Mouse (Mus musculus) embryonic facial prominence, embryonic 14.5 days (tissue): ENCODE measurements around the gene Hsdl1. TPM values are rescaled to one million over a fixed set of nuclear protein-coding genes. Genes with fewer than 3 reads are reported as not detected.

Experiments
- ATAC-seq: fragments of 200-750 bp; cut with Nextera tagmentation; 2 replicates; pipeline ENCODE4 v1.8.0; 2017; ENCODE audit warnings: low read depth, moderate number of reproducible peaks, moderate TSS enrichment
- DNase-seq: peaks from one replicate; pipeline ENCODE4 v3.0.0-alpha.2; 2015; ENCODE audit warnings: low spot score
- H3K27ac ChIP-seq: fragments of 300-500 bp; sonication (generic); replicated peaks from 2 replicates; pipeline ENCODE4 v1.5.1; 2014; ENCODE audit warnings: low read depth, mild to moderate bottlenecking, low read length, moderate library complexity
- H3K27me3 ChIP-seq: fragments of 300-500 bp; sonication (generic); replicated peaks from 2 replicates; pipeline ENCODE4 v1.6.1; 2014; ENCODE audit warnings: low read length; ENCODE audit not compliant: control insufficient read depth, insufficient read depth
- H3K36me3 ChIP-seq: fragments of 300-500 bp; sonication (generic); 2 replicates; pipeline ENCODE4 v1.6.1; 2014; ENCODE audit warnings: low read length, mixed read lengths; ENCODE audit not compliant: control insufficient read depth, insufficient read depth
- H3K4me1 ChIP-seq: fragments of 300-500 bp; sonication (generic); 2 replicates; pipeline ENCODE4 v1.6.1; 2014; ENCODE audit warnings: antibody characterized with exemption, low read length; ENCODE audit not compliant: control insufficient read depth, insufficient read depth
- H3K4me2 ChIP-seq: fragments of 300-500 bp; sonication (generic); 2 replicates; pipeline ENCODE4 v1.6.1; 2014; ENCODE audit warnings: low read depth, mild to moderate bottlenecking, low read length, moderate library complexity, mixed read lengths
- H3K4me3 ChIP-seq: fragments of 300-500 bp; sonication (generic); 2 replicates; pipeline ENCODE4 v1.5.1; 2014; ENCODE audit warnings: low read depth, mild to moderate bottlenecking, low read length
- H3K9ac ChIP-seq: fragments of 300-500 bp; sonication (generic); 2 replicates; pipeline ENCODE4 v1.6.1; 2014; ENCODE audit warnings: low read depth, mild to moderate bottlenecking, low read length, moderate library complexity, mixed read lengths
- H3K9me3 ChIP-seq: fragments of 300-500 bp; sonication (generic); 2 replicates; pipeline ENCODE4 v1.6.1; 2016; ENCODE audit warnings: low read length; ENCODE audit not compliant: control insufficient read depth
- WGBS: fragments of 180-500 bp; shearing (Covaris S2); extraction: QIAGEN DNeasy Blood & Tissue Kit; methylation state at CpG from one replicate; pipeline ENCODE4 v1.1.7; 2014; 5-methylcytosine and 5-hydroxymethylcytosine counted together
- polyA plus RNA-seq: library from polyadenylated mRNA; unstranded; fragments of >200 nt; fragmentation: Nextera tagmentation; extraction: Ambion mirVana; gene quantifications from 2 replicates; pipeline ENCODE4 v1.2.1, GENCODE M21; 2014

Hsdl1 gene
- polyA plus RNA-seq, 1 experiment from 2014 or later: 34.0 TPM

DNA sequence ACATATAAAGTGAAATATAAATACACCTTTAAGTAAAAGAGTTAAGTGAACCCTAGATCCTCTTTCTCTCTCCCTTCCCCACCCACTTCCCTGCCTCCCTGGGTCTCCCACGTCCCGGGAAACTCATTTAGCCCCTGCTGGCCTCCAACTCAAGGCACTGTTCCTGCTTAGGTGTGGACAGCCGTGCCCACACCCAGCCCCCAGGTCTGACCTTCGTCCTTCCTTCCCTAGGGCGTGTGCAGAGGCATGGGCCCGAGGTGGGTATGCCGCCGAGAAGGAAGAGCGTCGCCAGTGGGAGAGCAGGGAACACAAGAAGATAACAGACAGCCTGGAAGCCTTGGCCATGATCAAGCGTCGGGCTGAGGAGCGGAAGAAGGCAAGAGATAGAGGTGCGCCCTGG lies 15.4 kb upstream of the Hsdl1 start:
- 80% methylated on average over 14 of the region's 14 CpGs for WGBS
- Histone ChIP-seq H3K27me3 (no peaks in the 10 kb centered on the region), H3K4me2 (no peak overlapping the region), H3K36me3 (no peaks in the 10 kb centered on the region), H3K9me3 (no peaks in the 10 kb centered on the region), H3K9ac (no peak overlapping the region), H3K27ac (no peak overlapping the region), H3K4me1 (no peaks in the 10 kb centered on the region), H3K4me3 (no peak overlapping the region)
- DNase-seq: no peak
- ATAC-seq: no peak

DNA sequence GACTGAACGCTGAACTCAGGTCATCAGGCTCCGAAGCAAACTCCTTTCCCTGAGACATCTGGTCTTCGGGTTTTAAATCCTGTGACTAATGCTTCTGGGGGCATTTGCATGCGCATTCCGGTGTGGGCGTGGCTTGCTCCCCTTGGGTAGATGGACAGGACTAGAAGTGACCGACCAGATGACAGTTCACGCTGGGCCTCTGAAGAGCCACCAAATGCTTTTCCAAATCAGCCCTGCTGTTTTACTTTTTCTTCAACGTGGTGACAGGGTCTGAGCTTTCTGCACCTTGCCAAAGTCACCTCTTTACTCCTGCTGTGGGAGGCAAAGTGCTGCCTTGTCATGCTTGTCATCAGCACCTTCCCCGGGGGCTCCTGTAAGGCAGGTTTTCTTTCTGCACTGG lies 13.9 kb upstream of the Hsdl1 start:
- Histone ChIP-seq H3K9ac (no peak overlapping the region), H3K27ac (no peak overlapping the region), H3K4me3 (no peak overlapping the region), H3K9me3 (no peaks in the 10 kb centered on the region), H3K36me3 (no peaks in the 10 kb centered on the region), H3K4me2 (no peak overlapping the region), H3K27me3 (no peaks in the 10 kb centered on the region), H3K4me1 (no peaks in the 10 kb centered on the region)
- 11% methylated on average over 10 of the region's 10 CpGs for WGBS
- no peak for DNase-seq
- ATAC-seq: no peak

GRCm38 (mm10) chr8:119588321-119588720 lies 13.3 kb upstream of the Hsdl1 start:
- H3K27me3 ChIP-seq: no peaks in the 10 kb centered on the region
- H3K9ac ChIP-seq: no peak overlapping the region
- DNase-seq: no peak
- ATAC-seq: no peak
- H3K9me3 ChIP-seq: no peaks in the 10 kb centered on the region
- WGBS: 56% methylated on average over 4 of the region's 4 CpGs
- no peak overlapping the region for H3K27ac ChIP-seq
- no peak overlapping the region for H3K4me2 ChIP-seq
- no peaks in the 10 kb centered on the region for H3K4me1 ChIP-seq
- H3K36me3 ChIP-seq: no peaks in the 10 kb centered on the region
- H3K4me3 ChIP-seq: no peak overlapping the region

DNA sequence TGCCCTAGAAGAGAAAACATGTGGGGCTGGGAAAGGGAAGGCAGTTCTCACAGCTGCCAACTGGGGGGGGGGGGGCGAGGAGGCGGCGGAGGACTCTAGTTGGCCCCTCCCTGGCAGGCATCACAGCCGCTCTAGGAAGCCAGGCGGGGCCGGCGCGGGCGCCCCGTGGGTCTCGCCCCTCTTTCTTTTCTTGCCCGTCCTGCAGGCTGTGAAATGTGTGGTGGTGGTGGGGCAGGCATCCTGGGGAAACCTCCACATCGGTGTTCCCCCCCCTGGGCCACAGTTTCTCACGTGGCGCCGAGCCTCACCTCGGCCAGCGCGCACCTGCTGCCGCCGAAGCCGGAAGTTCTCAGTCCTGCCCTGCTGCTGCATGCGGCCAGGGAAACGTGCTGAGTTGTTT lies 10.9 kb upstream of the Hsdl1 start:
- 14% methylated on average over 20 of the region's 24 CpGs for WGBS

DNA sequence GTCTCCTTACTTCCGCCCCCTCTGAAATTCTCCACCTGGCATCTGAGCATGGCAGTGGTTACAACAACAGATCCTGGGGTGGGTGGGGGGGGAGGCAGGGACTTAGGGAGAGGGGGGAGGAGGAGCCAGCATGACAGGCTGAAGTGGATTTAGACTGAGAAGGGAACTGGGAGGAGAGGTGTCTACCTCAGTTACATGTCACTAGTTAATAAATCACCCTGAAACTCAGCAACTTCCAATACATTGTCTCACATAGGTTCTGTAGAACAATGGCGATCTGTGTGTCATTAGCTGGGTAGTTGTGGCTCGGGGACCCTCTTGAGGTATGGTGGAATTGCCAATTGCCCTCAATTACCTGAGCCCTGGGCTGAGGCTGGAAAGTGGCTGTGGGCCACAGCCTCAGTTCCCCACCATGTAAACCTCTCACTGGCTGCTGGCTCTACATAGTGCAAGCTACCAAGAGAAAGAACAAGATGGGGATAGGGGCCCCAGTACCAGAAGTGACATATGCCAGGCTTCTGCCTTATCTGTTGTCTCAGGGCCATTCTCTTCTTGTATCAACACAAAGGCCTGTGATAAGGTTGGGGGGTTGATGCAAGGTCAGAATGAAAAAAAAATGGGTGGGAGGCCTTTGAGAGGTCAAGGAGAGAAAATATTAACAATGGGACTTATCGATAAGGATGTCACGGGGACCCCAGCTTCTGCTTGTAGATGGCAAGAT lies 5.6 kb upstream of the Hsdl1 start:
- ATAC-seq (no peak), DNase-seq (no peak)
- H3K9me3 ChIP-seq: no peaks in the 10 kb centered on the region
- 83% methylated on average over 5 of the region's 5 CpGs for WGBS
- H3K4me1 ChIP-seq: no peaks in the 10 kb centered on the region
- no peak overlapping the region for H3K27ac ChIP-seq
- no peaks in the 10 kb centered on the region for H3K36me3 ChIP-seq
- H3K4me3 ChIP-seq: no peak overlapping the region
- H3K4me2 ChIP-seq: no peak overlapping the region
- peaks cover 9% of the 10 kb centered on the region for H3K27me3 ChIP-seq
- H3K9ac ChIP-seq: no peak overlapping the region

More for the DNA sequence above, 10.9 kb upstream of the Hsdl1 start:
- Histone ChIP-seq H3K4me3 (peak overlapping the region; percentile 31), H3K9ac (peak overlapping the region; percentile 32; the same call in 1 of the 2 replicates), H3K4me1 (no peaks in the 10 kb centered on the region), H3K27ac (no peak overlapping the region), H3K9me3 (no peaks in the 10 kb centered on the region), H3K36me3 (no peaks in the 10 kb centered on the region), H3K4me2 (peak overlapping the region; percentile 55), H3K27me3 (no peaks in the 10 kb centered on the region)
- peak; percentile 59 for DNase-seq
- peak; percentile 55 for ATAC-seq

- H3K9ac ChIP-seq: no peak overlapping the region
- H3K4me1 ChIP-seq: peaks cover 2% of the 10 kb centered on the region
- H3K27me3 ChIP-seq: peaks cover 9% of the 10 kb centered on the region
- no peak overlapping the region for H3K4me3 ChIP-seq
- H3K27ac ChIP-seq: no peak overlapping the region
- H3K36me3 ChIP-seq: no peaks in the 10 kb centered on the region
- no peaks in the 10 kb centered on the region for H3K9me3 ChIP-seq
- H3K4me2 ChIP-seq: no peak overlapping the region
- no peak for DNase-seq
- ATAC-seq: no peak
- WGBS: 38% methylated on average over 13 of the region's 13 CpGs
Measured at GRCm38 (mm10) chr8:119579096-119579495, 4.1 kb upstream of the Hsdl1 start.

GRCm38 (mm10) chr8:119575366-119575726 lies 363 bp upstream of the Hsdl1 start:
- WGBS: 4% methylated on average over 16 of the region's 16 CpGs
- Histone ChIP-seq H3K4me1 (peaks cover 5% of the 10 kb centered on the region), H3K9me3 (no peaks in the 10 kb centered on the region), H3K27ac (no peak overlapping the region), H3K4me3 (peak overlapping the region; percentile 79), H3K36me3 (no peaks in the 10 kb centered on the region), H3K4me2 (peak overlapping the region; percentile 96), H3K9ac (peak overlapping the region; percentile 71), H3K27me3 (peaks cover 9% of the 10 kb centered on the region)
- DNase-seq (no peak), ATAC-seq (no peak; the same call in 1 of the 2 replicates)

- DNase-seq (no peak), ATAC-seq (no peak)
- no peak overlapping the region for H3K4me2 ChIP-seq
- no peak overlapping the region for H3K9ac ChIP-seq
- no peaks in the 10 kb centered on the region for H3K9me3 ChIP-seq
- H3K4me1 ChIP-seq: peaks cover 5% of the 10 kb centered on the region
- no peak overlapping the region for H3K4me3 ChIP-seq
- peaks cover 9% of the 10 kb centered on the region for H3K27me3 ChIP-seq
- no peaks in the 10 kb centered on the region for H3K36me3 ChIP-seq
- 90% methylated on average over 2 of the region's 4 CpGs for WGBS
- H3K27ac ChIP-seq: no peak overlapping the region
Measured at GRCm38 (mm10) chr8:119572411-119572810, 2.6 kb downstream of the Hsdl1 start.

- Histone ChIP-seq H3K9ac (no peak overlapping the region), H3K27ac (no peak overlapping the region), H3K4me1 (peaks cover 5% of the 10 kb centered on the region), H3K9me3 (no peaks in the 10 kb centered on the region), H3K4me2 (no peak overlapping the region), H3K27me3 (peaks cover 5% of the 10 kb centered on the region), H3K4me3 (no peak overlapping the region), H3K36me3 (peaks cover 6% of the 10 kb centered on the region; the same call in 1 of the 2 replicates)
- ATAC-seq (no peak), DNase-seq (no peak)
- 81% methylated on average over 6 of the region's 6 CpGs for WGBS
Measured at GRCm38 (mm10) chr8:119571135-119571534, 3.8 kb downstream of the Hsdl1 start.
